Mouse (Mus musculus) cerebellum, adult 2 months (tissue): ENCODE data around the gene Gadl1.

Experiments used
- CTCF ChIP-seq: fragments of 200-500 bp; IDR thresholded peaks from 2 replicates; pipeline ENCODE4 v1.5.1; 2011; ENCODE audit warnings: low read depth, mild to moderate bottlenecking, control low read depth, low read length, moderate library complexity, borderline replicate concordance; ENCODE audit not compliant: insufficient read depth
- POLR2A ChIP-seq: fragments of 200-500 bp; IDR thresholded peaks from 2 replicates; pipeline ENCODE4 v1.6.1; 2011; ENCODE audit warnings: low read length, control low read depth, borderline replicate concordance; ENCODE audit not compliant: insufficient read depth

- TF ChIP-seq CTCF (no peak), POLR2A (no peak)
These were observed 109.3 kb downstream of the Gadl1 start for GRCm38 (mm10) chr9:116018586-116018985.
